Mouse (Mus musculus): ENCODE data around the gene Nucb1.
"Not testable (repeated sequence)": the region's sequence is repeated elsewhere in the genome, so short reads cannot be mapped to it uniquely, and the experiment has no call there.

GRCm38 (mm10) chr7:45527169-45527568 is 17.0 kb upstream of the Nucb1 start:
- TF ChIP-seq CTCF, POLR2A (IDR thresholded peaks at IDR 0.05; ENCODE audit: extremely low read depth, insufficient read depth, low read length): not testable (repeated sequence)

Measured in cortical plate, adult 2 months (tissue).